Comparison of ENCODE assay signal across 20 mouse cellular contexts in the genomic region with DNA sequence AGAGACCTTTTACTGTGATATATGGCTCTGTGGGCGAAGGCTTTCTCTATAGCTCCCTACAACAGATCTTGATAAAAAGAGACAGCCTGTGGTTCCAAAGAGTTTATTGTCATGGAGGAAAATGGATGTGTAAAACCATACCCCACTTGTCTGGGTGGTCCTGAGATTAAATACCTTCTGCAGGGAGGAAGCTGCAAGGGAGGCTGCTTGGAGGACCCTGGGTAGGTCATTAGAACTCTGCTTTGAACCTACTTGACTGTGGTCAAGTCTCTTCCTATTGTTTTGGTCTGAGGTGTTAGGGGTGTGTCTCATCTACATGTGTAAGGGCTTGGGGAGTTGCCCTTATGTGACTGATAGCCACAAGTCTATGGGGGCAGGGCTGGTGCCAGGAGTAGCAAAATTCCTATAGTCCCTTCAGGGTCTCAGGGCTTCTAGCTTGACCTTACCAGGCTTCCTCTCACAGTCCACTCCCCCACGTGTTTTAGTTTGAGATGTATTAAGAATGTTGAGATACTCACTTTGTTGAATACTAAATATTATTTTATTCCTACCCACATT.
"Had no signal": no experiment of that assay in that cellular context is flagged by ENCODE, and none has a peak within 500 bp of the region (broad histone marks: within the 10 kb centered on the region; RNA-seq: fewer than 3 reads in every experiment).

No protein-coding gene starts in this region.

- H3K9ac ChIP-seq: limb, embryonic 13.5 days; liver, embryonic 12.5 days; liver, embryonic 15.5 days; lung, embryonic 15.5 days; midbrain, embryonic 15.5 days; neural tube, embryonic 13.5 days; stomach, embryonic 15.5 days had no signal

- H3K36me3 ChIP-seq: limb, embryonic 10.5 days; limb, embryonic 13.5 days; liver, embryonic 12.5 days; liver, embryonic 15.5 days; lung, embryonic 15.5 days; midbrain, embryonic 15.5 days; neural tube, embryonic 13.5 days; stomach, embryonic 15.5 days had no signal

- H3K4me3 ChIP-seq: limb, embryonic 10.5 days; limb, embryonic 13.5 days; liver, embryonic 12.5 days; liver, embryonic 15.5 days; lung, embryonic 15.5 days; megakaryocyte, embryonic 14.5 days; midbrain, embryonic 15.5 days; neural tube, embryonic 13.5 days; stomach, embryonic 15.5 days had no signal

- H3K27ac ChIP-seq: kidney, postnatal 0 days; limb, embryonic 10.5 days; limb, embryonic 13.5 days; liver, embryonic 12.5 days; liver, embryonic 15.5 days; midbrain, embryonic 15.5 days; neural tube, embryonic 13.5 days; stomach, embryonic 15.5 days had no signal

- H3K9me3 ChIP-seq: limb, embryonic 10.5 days; liver, embryonic 12.5 days; liver, embryonic 15.5 days; lung, embryonic 15.5 days; midbrain, embryonic 15.5 days; neural tube, embryonic 13.5 days; stomach, embryonic 15.5 days had no signal

- H3K27me3 ChIP-seq: limb, embryonic 13.5 days; liver, embryonic 12.5 days; liver, embryonic 15.5 days; lung, embryonic 15.5 days; megakaryocyte, embryonic 14.5 days; midbrain, embryonic 15.5 days; neural tube, embryonic 13.5 days; stomach, embryonic 15.5 days had no signal

- DNase-seq: kidney, adult 18-20 months; kidney, adult 9 months; kidney, postnatal 36 days; liver; lung, adult 18-20 months; lung, postnatal 10 days; lung, postnatal 36 days; right cerebral cortex, postnatal 14 days; spleen, adult 18-20 months; thymus, postnatal 36 days had no signal

- H3K4me1 ChIP-seq: liver, embryonic 15.5 days; midbrain, embryonic 15.5 days had no signal
